Mouse (Mus musculus): ENCODE data around the gene Cog2. TPM values are rescaled to one million over a fixed set of nuclear protein-coding genes. Genes with fewer than 3 reads are reported as not detected.

Gene Cog2
- polyA plus RNA-seq (2012; rRNA removed): 27.5 and 28.2 TPM in 2 replicates

DNA sequence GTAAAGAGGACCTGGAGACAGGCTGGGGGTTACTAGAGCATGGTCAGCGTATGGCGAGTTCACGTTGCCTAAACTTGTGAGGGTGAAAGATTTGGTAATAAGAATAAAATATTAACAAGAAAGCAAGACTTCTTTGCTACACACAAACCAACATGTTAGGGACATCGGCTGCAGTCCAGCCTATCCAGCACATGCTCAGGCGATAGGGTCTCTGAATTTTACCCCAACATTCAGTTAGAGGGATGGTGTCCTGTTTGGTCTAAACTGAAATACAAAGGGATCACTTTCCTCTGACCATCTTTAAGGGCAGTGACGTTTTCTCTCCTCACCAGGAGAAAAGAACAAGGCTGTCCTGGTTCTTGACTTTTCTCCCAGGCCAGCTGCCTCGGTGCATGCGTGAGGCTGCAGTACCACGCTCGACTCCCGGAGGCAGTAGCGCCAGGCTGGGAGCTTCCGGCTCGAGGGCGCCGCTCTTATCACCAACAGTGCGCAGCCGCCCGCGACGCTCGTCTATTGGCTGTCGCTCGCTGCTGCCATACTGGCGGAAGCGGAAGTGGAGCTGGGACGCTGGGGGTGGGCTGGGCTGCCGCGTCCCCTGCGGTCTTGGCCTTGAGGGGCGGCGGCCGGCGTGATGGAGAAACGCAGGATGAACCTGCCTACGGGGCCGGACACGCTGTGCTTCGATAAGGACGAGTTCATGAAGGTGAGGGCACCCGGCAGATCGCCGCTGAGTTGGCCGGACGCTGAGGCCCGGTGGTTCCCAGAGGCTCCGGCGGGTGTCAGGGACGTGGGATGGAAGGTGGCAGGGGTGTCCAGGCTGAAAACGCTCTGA, at the start of gene Cog2:
Gene Cog2, plus strand, starts transcription at position 519 of the 832 bp plus-strand sequence.

DNA sequence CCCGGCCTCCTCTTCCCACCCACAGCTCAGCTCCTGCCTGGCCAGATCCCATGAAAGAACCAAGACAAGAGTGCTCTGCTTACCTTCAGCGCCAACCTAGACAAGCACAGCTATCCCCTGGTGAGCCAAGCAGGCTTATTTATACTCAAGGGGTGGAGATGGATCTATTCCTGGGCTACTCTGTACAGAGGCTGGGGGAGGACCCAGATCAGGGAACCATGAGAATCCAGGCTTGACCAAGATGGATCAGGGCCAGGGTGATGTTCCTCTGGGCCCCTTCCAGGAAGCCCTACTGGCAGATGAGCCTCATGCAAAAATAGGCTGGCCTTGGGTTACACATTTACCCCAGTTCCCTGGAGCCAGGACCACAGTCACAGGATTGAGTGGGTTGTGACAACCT, 49.0 kb downstream of the Cog2 start, which contains the start of gene Agt:
Gene Agt, minus strand, starts transcription at position 114 of the 400 bp plus-strand sequence.

DNA sequence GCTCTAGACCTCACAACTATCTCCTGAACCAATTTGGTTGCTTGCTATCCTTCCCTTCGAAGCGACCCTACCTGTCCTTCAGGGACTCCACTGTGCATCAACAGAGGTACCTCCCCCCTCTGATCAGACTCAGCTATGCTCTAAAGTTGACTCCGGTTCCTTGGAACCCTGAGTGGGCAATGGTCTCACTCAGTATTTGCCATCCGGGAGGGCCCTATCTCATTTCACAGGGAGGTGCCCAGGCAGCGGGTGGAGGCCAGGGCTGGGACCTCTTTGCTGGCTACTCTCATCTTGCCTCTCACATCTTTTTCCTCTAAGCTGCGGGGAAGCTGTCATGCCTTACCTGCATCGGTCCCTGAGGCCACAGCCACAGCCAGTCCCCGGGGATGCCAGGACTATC, 55.2 kb downstream of the Cog2 start, which contains the start of gene Capn9:
Gene Capn9, plus strand, starts transcription at position 301 of the 400 bp plus-strand sequence.

Other genes starting within 250 kb of the Cog2 start
- gene Pgbd5, start 81.1 kb upstream of the Cog2 start, polyA plus RNA-seq (2012; rRNA removed): 29.5 and 52.0 TPM in 2 replicates
- gene Agt, start 48.9 kb downstream of the Cog2 start, polyA plus RNA-seq (2012; rRNA removed): 163 and 220 TPM in 2 replicates
- gene Capn9, start 55.3 kb downstream of the Cog2 start, polyA plus RNA-seq (2012; rRNA removed): 0.07 and 0.18 TPM in 2 replicates
- 69.5 and 83.6 TPM in 2 replicates for gene 2310022B05Rik, start 142.6 kb downstream of the Cog2 start, polyA plus RNA-seq (2012; rRNA removed)
- gene Ttc13, start 201.2 kb downstream of the Cog2 start, polyA plus RNA-seq (2012; rRNA removed): 25.6 and 26.2 TPM in 2 replicates
- 27.6 and 32.5 TPM in 2 replicates for gene Arv1, start 201.4 kb downstream of the Cog2 start, polyA plus RNA-seq (2012; rRNA removed)
- gene Fam89a, start 231.1 kb downstream of the Cog2 start, polyA plus RNA-seq (2012; rRNA removed): 0.53 and 0.94 TPM in 2 replicates

All from ovary, adult 2 months (tissue).